Mouse (Mus musculus): ENCODE results near the gene Ccr8. TPM values are rescaled to one million over a fixed set of nuclear protein-coding genes. Genes with fewer than 3 reads are reported as not detected.

The Ccr8 gene
- polyA plus RNA-seq, 1 experiment, result not detected

GRCm38 (mm10) chr9:120144474-120144873 is 52.6 kb downstream of the Ccr8 start:
- Histone ChIP-seq H3K79me2 (ENCODE audit: control insufficient read depth, insufficient read depth) (no peaks in the 10 kb centered on the region), H3ac (ENCODE audit: control insufficient read depth, insufficient read length) (no peak overlapping the region), H3K4me2 (ENCODE audit: low read depth) (no peak overlapping the region), H3K4me3 (no peak overlapping the region), H3K36me3 (ENCODE audit: control insufficient read depth, insufficient read depth) (no peaks in the 10 kb centered on the region), H3K27me3 (ENCODE audit: control insufficient read depth, insufficient read depth, insufficient read length) (peaks cover 50% of the 10 kb centered on the region)
- no peak for TF ChIP-seq REST (IDR thresholded peaks at IDR 0.05; ENCODE audit: insufficient read depth, insufficient read length)
- TF ChIP-seq TCF12 (IDR thresholded peaks at IDR 0.05; ENCODE audit: insufficient read depth, poor library complexity, severe bottlenecking), result no peak
- TF ChIP-seq POLR2AphosphoS2 (IDR thresholded peaks at IDR 0.05; ENCODE audit: insufficient read length, low read depth), result no peak
- no peak for TF ChIP-seq MYOG (IDR thresholded peaks at IDR 0.05; ENCODE audit: control insufficient read depth in 1 of 3, insufficient read depth in 1 of 3, insufficient read length in 2 of 3, low read depth in 2 of 3)
- TF ChIP-seq TCF3 (IDR thresholded peaks at IDR 0.05; ENCODE audit: insufficient read length, low read depth), result no peak
- TF ChIP-seq SRF (IDR thresholded peaks at IDR 0.05; ENCODE audit: control insufficient read depth, insufficient read length, low read depth), result no peak
- no peak for TF ChIP-seq USF1 (IDR thresholded peaks at IDR 0.05; ENCODE audit: low read depth)
- TF ChIP-seq E2F4 (IDR thresholded peaks at IDR 0.05; ENCODE audit: insufficient read depth), result no peak
- TF ChIP-seq CEBPB (IDR thresholded peaks at IDR 0.05; ENCODE audit: insufficient read depth, poor library complexity, severe bottlenecking), result no peak
- no peak for TF ChIP-seq MYOD1 (IDR thresholded peaks at IDR 0.05; ENCODE audit: control insufficient read depth in 1 of 3, insufficient read length in 2 of 3, low read depth in 2 of 3)
- TF ChIP-seq MAX (IDR thresholded peaks at IDR 0.05; ENCODE audit: low read depth), result no peak
- TF ChIP-seq POLR2A (IDR thresholded peaks at IDR 0.05; ENCODE audit: insufficient read length, low read depth), result no peak

Other genes starting within 250 kb of the Ccr8 start
- 12.1 TPM for gene Wdr48, start 197.2 kb upstream of the Ccr8 start, polyA plus RNA-seq (2012; fragmentation: generic; extraction: Trizol)
- gene Gorasp1, start 154.5 kb upstream of the Ccr8 start, polyA plus RNA-seq (2012; fragmentation: generic; extraction: Trizol), result 10.5 TPM
- 0.05 TPM for gene Ttc21a, start 154.5 kb upstream of the Ccr8 start, polyA plus RNA-seq (2012; fragmentation: generic; extraction: Trizol)
- gene Csrnp1, start 107.5 kb upstream of the Ccr8 start, polyA plus RNA-seq (2012; fragmentation: generic; extraction: Trizol), result 9.2 TPM
- 35.6 TPM for gene Xirp1, start 68.5 kb upstream of the Ccr8 start, polyA plus RNA-seq (2012; fragmentation: generic; extraction: Trizol)
- not detected for gene Cx3cr1, start 22.2 kb upstream of the Ccr8 start, polyA plus RNA-seq (2012; fragmentation: generic; extraction: Trizol)
- gene Slc25a38, start 18.3 kb downstream of the Ccr8 start, polyA plus RNA-seq (2012; fragmentation: generic; extraction: Trizol), result 12.9 TPM
- gene Rpsa, start 35.6 kb downstream of the Ccr8 start, polyA plus RNA-seq (2012; fragmentation: generic; extraction: Trizol), result 2,555 TPM
- not detected for gene Mobp, start 57.6 kb downstream of the Ccr8 start, polyA plus RNA-seq (2012; fragmentation: generic; extraction: Trizol)
- gene Myrip, start 209.4 kb downstream of the Ccr8 start, polyA plus RNA-seq (2012; fragmentation: generic; extraction: Trizol), result 0.17 TPM

Data from myocyte (in vitro differentiated cells).